Mouse (Mus musculus): ENCODE data around the gene Gnb1. TPM values are rescaled to one million over a fixed set of nuclear protein-coding genes. Genes with fewer than 3 reads are reported as not detected.

Gnb1 gene
- 345 and 378 TPM in 2 replicates for polyA plus RNA-seq (2015; fragmentation: Nextera tagmentation; extraction: Ambion mirVana)

GRCm38 (mm10) chr4:155490990-155491504 is at the start of gene Gnb1:
Gene Gnb1, plus strand, starts transcription at chr4:155491361.
- no peaks in the 10 kb centered on the region for H3K36me3 ChIP-seq
- H3K9me3 ChIP-seq, result no peaks in the 10 kb centered on the region
- ATAC-seq (ENCODE audit: extremely low read depth, insufficient number of reproducible peaks, low FRiP score, low TSS enrichment), result peak; percentile 69
- peak within 1 kb of the TSS; percentile 89 for H3K4me2 ChIP-seq
- H3K27me3 ChIP-seq (replicated peaks), result no peaks in the 10 kb centered on the region
- peak within 1 kb of the TSS; percentile 79 for H3K4me3 ChIP-seq
- WGBS, result under 1% methylated on average over 51 of the region's 60 CpGs
- H3K27ac ChIP-seq (replicated peaks), result peak within 1 kb of the TSS; percentile 93
- H3K4me1 ChIP-seq, result peaks cover 76% of the 10 kb centered on the region
- H3K9ac ChIP-seq, result peak within 1 kb of the TSS; percentile 100

DNA sequence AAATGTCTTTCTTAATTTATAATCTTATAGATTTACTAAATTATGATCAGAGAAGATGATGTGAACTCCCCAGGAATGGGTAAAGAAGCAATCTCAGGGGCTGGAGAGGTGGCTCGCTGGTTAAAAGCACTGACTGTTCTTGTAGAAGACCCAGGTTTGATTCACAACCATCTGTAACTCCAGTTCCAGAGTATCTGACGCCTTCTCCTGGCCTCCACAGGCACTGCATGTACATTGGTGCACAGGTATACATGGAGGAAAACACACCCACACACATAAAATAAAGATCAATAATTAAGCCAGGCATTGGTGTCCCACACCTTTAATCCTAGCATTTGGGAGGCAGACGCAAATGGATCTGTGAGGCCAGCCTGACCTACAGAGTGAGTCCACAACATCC is 48.4 kb upstream of the Gnb1 start:
- Histone ChIP-seq H3K36me3 (no peaks in the 10 kb centered on the region), H3K9ac (no peak overlapping the region), H3K4me1 (no peaks in the 10 kb centered on the region), H3K4me3 (no peak overlapping the region), H3K4me2 (no peak overlapping the region), H3K27me3 (replicated peaks) (0 out of 2 replicates have a peak, but pooled peaks cover 3% of the 10 kb centered on the region), H3K27ac (replicated peaks) (no peak overlapping the region), H3K9me3 (no peaks in the 10 kb centered on the region)
- WGBS, result 60% methylated on average over 3 of the region's 3 CpGs
- ATAC-seq (ENCODE audit: extremely low read depth, insufficient number of reproducible peaks, low FRiP score, low TSS enrichment), result no peak

DNA sequence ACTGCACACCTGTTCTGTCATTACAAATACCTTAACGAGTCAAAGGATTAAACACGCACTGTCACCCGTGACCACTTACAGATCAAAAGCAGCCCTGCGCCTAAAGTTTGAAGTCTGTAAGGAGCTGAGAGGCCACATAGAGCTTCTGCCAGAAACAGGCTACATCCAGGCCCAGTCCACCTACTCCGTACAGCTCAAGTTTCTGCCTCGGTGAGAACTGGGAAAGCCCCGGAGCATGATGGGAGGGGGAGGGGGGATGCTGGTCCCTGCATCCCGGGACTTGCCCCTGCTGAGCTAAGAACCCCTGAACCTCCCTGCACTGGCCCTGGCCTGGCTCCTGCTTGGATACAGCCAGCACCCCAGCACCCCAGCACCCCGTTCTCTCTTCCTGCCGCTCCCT is 39.6 kb upstream of the Gnb1 start:
- Histone ChIP-seq H3K4me1 (no peaks in the 10 kb centered on the region), H3K4me2 (no peak overlapping the region), H3K36me3 (no peaks in the 10 kb centered on the region), H3K4me3 (no peak overlapping the region), H3K27ac (replicated peaks) (no peak overlapping the region), H3K27me3 (replicated peaks) (no peaks in the 10 kb centered on the region), H3K9me3 (no peaks in the 10 kb centered on the region), H3K9ac (no peak overlapping the region)
- 36% methylated on average over 10 of the region's 10 CpGs for WGBS
- ATAC-seq (ENCODE audit: extremely low read depth, insufficient number of reproducible peaks, low FRiP score, low TSS enrichment), result no peak

GRCm38 (mm10) chr4:155458575-155458974 is 32.6 kb upstream of the Gnb1 start:
- Histone ChIP-seq H3K4me2 (no peak overlapping the region), H3K27ac (replicated peaks) (no peak overlapping the region), H3K9ac (no peak overlapping the region), H3K4me3 (no peak overlapping the region), H3K4me1 (no peaks in the 10 kb centered on the region), H3K27me3 (replicated peaks) (peaks cover 26% of the 10 kb centered on the region), H3K9me3 (no peaks in the 10 kb centered on the region), H3K36me3 (no peaks in the 10 kb centered on the region)
- 77% methylated on average over 5 of the region's 5 CpGs for WGBS
- no peak for ATAC-seq (ENCODE audit: extremely low read depth, insufficient number of reproducible peaks, low FRiP score, low TSS enrichment)

- peaks cover 44% of the 10 kb centered on the region for H3K27me3 ChIP-seq (replicated peaks)
- H3K4me3 ChIP-seq, result no peak overlapping the region
- 68% methylated on average over 13 of the region's 13 CpGs for WGBS
- H3K36me3 ChIP-seq, result no peaks in the 10 kb centered on the region
- no peak overlapping the region for H3K4me2 ChIP-seq
- no peaks in the 10 kb centered on the region for H3K4me1 ChIP-seq
- no peak overlapping the region for H3K9ac ChIP-seq
- no peak overlapping the region for H3K27ac ChIP-seq (replicated peaks)
- no peak for ATAC-seq (ENCODE audit: extremely low read depth, insufficient number of reproducible peaks, low FRiP score, low TSS enrichment)
- no peaks in the 10 kb centered on the region for H3K9me3 ChIP-seq
Measured at GRCm38 (mm10) chr4:155463050-155463449, 28.1 kb upstream of the Gnb1 start.

DNA sequence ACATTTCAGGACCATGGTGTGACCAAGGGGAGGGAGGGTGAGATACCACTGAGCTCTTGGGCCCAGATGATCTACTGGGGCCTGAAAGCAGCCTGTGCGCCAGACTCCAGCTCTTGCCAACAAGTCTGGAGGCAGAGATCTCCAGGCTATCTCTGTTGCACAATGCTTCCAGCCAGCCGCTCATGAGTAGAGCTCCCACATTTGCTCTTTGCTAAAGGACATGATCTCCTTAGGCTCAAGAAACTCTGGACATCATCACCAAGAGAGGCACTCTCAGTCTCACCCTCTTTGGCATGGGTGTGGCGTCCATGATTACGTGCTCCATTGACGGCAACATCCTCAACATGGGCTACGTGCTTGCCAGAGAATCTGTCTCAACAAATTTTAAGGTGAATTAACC is 27.6 kb upstream of the Gnb1 start:
- Histone ChIP-seq H3K9me3 (no peaks in the 10 kb centered on the region), H3K27ac (replicated peaks) (no peak overlapping the region), H3K9ac (no peak overlapping the region), H3K4me2 (no peak overlapping the region), H3K36me3 (no peaks in the 10 kb centered on the region), H3K4me1 (no peaks in the 10 kb centered on the region), H3K4me3 (no peak overlapping the region), H3K27me3 (replicated peaks) (peaks cover 50% of the 10 kb centered on the region)
- 78% methylated on average over 6 of the region's 6 CpGs for WGBS
- ATAC-seq (ENCODE audit: extremely low read depth, insufficient number of reproducible peaks, low FRiP score, low TSS enrichment), result no peak

DNA sequence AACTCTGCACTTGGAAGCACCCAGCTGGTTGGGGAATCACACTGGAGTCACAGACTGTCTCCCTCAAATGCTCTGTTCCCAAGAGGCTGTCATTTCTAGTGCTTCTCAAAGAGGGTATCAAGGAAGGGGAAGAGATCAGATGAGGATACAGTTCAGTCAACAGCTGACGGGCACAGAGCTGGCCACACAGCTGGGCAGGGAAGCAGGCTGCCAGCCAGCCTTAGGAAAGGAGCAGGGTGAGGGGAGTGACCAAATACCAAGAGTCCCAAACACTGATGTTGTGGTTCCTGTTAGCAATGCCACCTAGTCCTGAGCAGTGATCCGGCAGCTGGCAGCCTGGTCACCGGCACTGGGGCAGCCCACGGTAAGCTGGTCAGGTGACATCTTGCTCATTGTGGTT is 27.1 kb upstream of the Gnb1 start:
- H3K4me1 ChIP-seq, result peaks cover 2% of the 10 kb centered on the region
- H3K27ac ChIP-seq (replicated peaks), result no peak overlapping the region
- no peak overlapping the region for H3K9ac ChIP-seq
- no peaks in the 10 kb centered on the region for H3K36me3 ChIP-seq
- no peaks in the 10 kb centered on the region for H3K9me3 ChIP-seq
- peaks cover 54% of the 10 kb centered on the region for H3K27me3 ChIP-seq (replicated peaks)
- H3K4me3 ChIP-seq, result no peak overlapping the region
- 83% methylated on average over 4 of the region's 4 CpGs for WGBS
- H3K4me2 ChIP-seq, result no peak overlapping the region
- no peak for ATAC-seq (ENCODE audit: extremely low read depth, insufficient number of reproducible peaks, low FRiP score, low TSS enrichment)

- H3K4me2 ChIP-seq, result no peak overlapping the region
- H3K27ac ChIP-seq (replicated peaks), result no peak overlapping the region
- no peaks in the 10 kb centered on the region for H3K36me3 ChIP-seq
- H3K4me3 ChIP-seq, result no peak overlapping the region
- 65% methylated on average over 6 of the region's 6 CpGs for WGBS
- no peak overlapping the region for H3K9ac ChIP-seq
- H3K4me1 ChIP-seq, result peaks cover 7% of the 10 kb centered on the region
- no peak for ATAC-seq (ENCODE audit: extremely low read depth, insufficient number of reproducible peaks, low FRiP score, low TSS enrichment)
- H3K9me3 ChIP-seq, result no peaks in the 10 kb centered on the region
- peaks cover 63% of the 10 kb centered on the region for H3K27me3 ChIP-seq (replicated peaks)
Measured at GRCm38 (mm10) chr4:155465607-155466006, 25.6 kb upstream of the Gnb1 start.

- Histone ChIP-seq H3K27me3 (replicated peaks) (peaks cover 66% of the 10 kb centered on the region), H3K4me3 (no peak overlapping the region), H3K4me2 (no peak overlapping the region), H3K27ac (replicated peaks) (no peak overlapping the region), H3K9ac (no peak overlapping the region), H3K4me1 (peaks cover 7% of the 10 kb centered on the region), H3K36me3 (no peaks in the 10 kb centered on the region), H3K9me3 (no peaks in the 10 kb centered on the region)
- no peak for ATAC-seq (ENCODE audit: extremely low read depth, insufficient number of reproducible peaks, low FRiP score, low TSS enrichment)
- 79% methylated on average over 5 of the region's 5 CpGs for WGBS
Measured at GRCm38 (mm10) chr4:155466080-155466479, 25.1 kb upstream of the Gnb1 start.

DNA sequence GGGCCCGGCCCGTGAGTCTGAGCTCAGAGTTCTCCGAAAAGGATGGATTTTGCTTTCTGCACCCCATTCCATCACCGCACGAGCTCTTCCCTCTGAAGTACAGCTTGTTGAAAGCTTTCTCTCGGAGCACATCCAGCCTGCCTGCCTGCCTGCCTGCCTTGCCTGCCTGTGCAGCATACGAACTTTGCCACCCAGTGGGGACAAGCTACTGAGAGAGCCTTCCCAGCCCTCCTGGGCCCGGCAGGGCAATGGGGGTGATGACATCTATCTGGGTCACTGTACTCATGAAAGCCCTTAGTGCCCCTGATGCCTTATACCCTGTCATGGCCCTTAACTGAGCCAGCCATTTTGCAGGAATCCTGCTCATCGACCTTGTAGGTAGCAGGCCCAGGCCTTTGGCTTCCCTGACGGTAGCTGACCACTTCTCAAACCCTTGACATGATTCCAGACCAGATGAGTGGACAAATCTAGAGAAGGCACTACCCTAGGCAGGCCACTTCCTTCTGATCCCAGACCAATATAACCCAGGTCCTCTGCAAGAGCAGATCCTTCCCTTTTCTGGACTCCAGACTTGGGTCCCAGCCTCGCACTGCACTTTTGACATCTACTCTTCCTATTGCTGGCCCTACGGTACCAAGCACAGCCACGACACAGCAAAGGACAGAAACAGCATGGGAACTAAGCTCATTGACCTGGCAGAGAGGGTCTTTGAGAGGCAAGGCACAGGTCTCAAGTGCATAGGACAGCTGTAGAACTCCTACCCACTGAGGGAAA is 23.7 kb upstream of the Gnb1 start:
- whole genome bisulfite sequencing, result 70% methylated on average over 13 of the region's 13 CpGs

GRCm38 (mm10) chr4:155468952-155469351 is 22.2 kb upstream of the Gnb1 start, which contains the start of gene Tmem52:
Gene Tmem52, plus strand, starts transcription at chr4:155469114.
- peaks cover 15% of the 10 kb centered on the region for H3K4me1 ChIP-seq
- H3K9ac ChIP-seq, result peak within 1 kb of the TSS; percentile 50
- H3K27ac ChIP-seq (replicated peaks), result no peak within 1 kb of the TSS
- H3K36me3 ChIP-seq, result no peaks in the 10 kb centered on the region
- peak within 1 kb of the TSS; percentile 44 for H3K4me3 ChIP-seq
- WGBS, result 13% methylated on average over 21 of the region's 21 CpGs
- no peak for ATAC-seq (ENCODE audit: extremely low read depth, insufficient number of reproducible peaks, low FRiP score, low TSS enrichment)
- H3K9me3 ChIP-seq, result no peaks in the 10 kb centered on the region
- H3K27me3 ChIP-seq (replicated peaks), result peaks cover 55% of the 10 kb centered on the region
- H3K4me2 ChIP-seq, result peak within 1 kb of the TSS; percentile 66

More for the DNA sequence above, 23.7 kb upstream of the Gnb1 start:
- no peaks in the 10 kb centered on the region for H3K36me3 ChIP-seq
- no peak for ATAC-seq (ENCODE audit: extremely low read depth, insufficient number of reproducible peaks, low FRiP score, low TSS enrichment)
- no peak overlapping the region for H3K4me2 ChIP-seq
- H3K27ac ChIP-seq (replicated peaks), result no peak overlapping the region
- H3K9ac ChIP-seq, result no peak overlapping the region
- H3K9me3 ChIP-seq, result no peaks in the 10 kb centered on the region
- peaks cover 67% of the 10 kb centered on the region for H3K27me3 ChIP-seq (replicated peaks)
- no peak overlapping the region for H3K4me3 ChIP-seq
- peaks cover 7% of the 10 kb centered on the region for H3K4me1 ChIP-seq

Data from heart, embryonic 13.5 days (tissue).